Mouse (Mus musculus) thymus, adult 2 months (tissue): Measurements from ENCODE around the gene Abca9.

Source experiments
- CTCF ChIP-seq: fragments of 200-500 bp; IDR thresholded peaks from 2 replicates; pipeline ENCODE4 v1.5.1; 2012; ENCODE audit warnings: mild to moderate bottlenecking, control low read depth, low read length, moderate library complexity, borderline replicate concordance; ENCODE audit not compliant: control insufficient read depth, poor library complexity, insufficient read depth; ENCODE audit errors: extremely low read depth
- POLR2A ChIP-seq: fragments of 200-500 bp; IDR thresholded peaks from 2 replicates; pipeline ENCODE4 v1.6.1; 2012; ENCODE audit warnings: mild to moderate bottlenecking, low read length, control low read depth, moderate library complexity; ENCODE audit not compliant: control insufficient read depth, poor library complexity, insufficient read depth; ENCODE audit errors: extremely low read depth

GRCm38 (mm10) chr11:110171212-110171611, 3.2 kb upstream of the Abca9 start:
- TF ChIP-seq CTCF, result no peak
- TF ChIP-seq POLR2A, result no peak
